Mouse (Mus musculus) thymus, adult 2 months (tissue): Measurements from ENCODE around the gene Olfr473. TPM values are rescaled to one million over a fixed set of nuclear protein-coding genes. Genes with fewer than 3 reads are reported as not detected.
"Not testable (repeated sequence)": the region's sequence is repeated elsewhere in the genome, so short reads cannot be mapped to it uniquely, and the experiment has no call there.

Experiments
- DNase-seq: peaks from one replicate; pipeline ENCODE4 v3.0.0; 2021
- H3K27ac ChIP-seq: fragments of 200-500 bp; 2 replicates; pipeline ENCODE4 v1.5.1; 2012; ENCODE audit warnings: low read length, control low read depth; ENCODE audit not compliant: control insufficient read depth, insufficient read depth
- H3K27me3 ChIP-seq: fragments of 200-500 bp; 2 replicates; pipeline ENCODE4 v1.6.1; 2012; ENCODE audit warnings: mild to moderate bottlenecking, low read length, moderate library complexity, mixed read lengths; ENCODE audit not compliant: control insufficient read depth, insufficient read depth
- H3K36me3 ChIP-seq: fragments of 200-500 bp; 2 replicates; pipeline ENCODE4 v1.6.1; 2012; ENCODE audit warnings: mild to moderate bottlenecking, low read length, moderate library complexity; ENCODE audit not compliant: control insufficient read depth, insufficient read depth
- H3K4me1 ChIP-seq: fragments of 200-500 bp; replicated peaks from 2 replicates; pipeline ENCODE4 v1.6.1; 2012; ENCODE audit warnings: low read length; ENCODE audit not compliant: control insufficient read depth, insufficient read depth
- H3K4me3 ChIP-seq: fragments of 200-500 bp; 2 replicates; pipeline ENCODE4 v1.5.1; 2012; ENCODE audit warnings: mild to moderate bottlenecking, low read length, control low read depth, moderate library complexity; ENCODE audit not compliant: control insufficient read depth, insufficient read depth
- CTCF ChIP-seq: fragments of 200-500 bp; IDR thresholded peaks from 2 replicates; pipeline ENCODE4 v1.5.1; 2012; ENCODE audit warnings: mild to moderate bottlenecking, control low read depth, low read length, moderate library complexity, borderline replicate concordance; ENCODE audit not compliant: control insufficient read depth, poor library complexity, insufficient read depth; ENCODE audit errors: extremely low read depth
- POLR2A ChIP-seq: fragments of 200-500 bp; IDR thresholded peaks from 2 replicates; pipeline ENCODE4 v1.6.1; 2012; ENCODE audit warnings: mild to moderate bottlenecking, low read length, control low read depth, moderate library complexity; ENCODE audit not compliant: control insufficient read depth, poor library complexity, insufficient read depth; ENCODE audit errors: extremely low read depth
- WGBS: fragments of 180-500 bp; shearing (Covaris S2); methylation state at CpG from one replicate; pipeline ENCODE4 v1.1.7; 2018; 5-methylcytosine and 5-hydroxymethylcytosine counted together
- polyA plus RNA-seq: library from polyadenylated mRNA; depleted of rRNA; stranded (reverse); fragments of >200 nt; gene quantifications from 2 replicates; pipeline ENCODE4 v1.2.3, GENCODE M21; 2012; rRNA removed

The Olfr473 gene
- not detected in 2 replicates for polyA plus RNA-seq

GRCm38 (mm10) chr7:107930146-107930545 is at the start of gene Olfr473:
TSS of gene Olfr473 (plus strand) at chr7:107930446.
- H3K4me1 ChIP-seq = no peaks in the 10 kb centered on the region
- no peak for DNase-seq
- TF ChIP-seq CTCF (no peak), POLR2A (no peak)
- WGBS = 98% methylated on average over 1 of the region's 1 CpGs
- no peak within 1 kb of the TSS for H3K4me3 ChIP-seq
- H3K27me3 ChIP-seq = no peaks in the 10 kb centered on the region
- no peak within 1 kb of the TSS for H3K27ac ChIP-seq
- H3K36me3 ChIP-seq = no peaks in the 10 kb centered on the region

- H3K27me3 ChIP-seq = no peaks in the 10 kb centered on the region
- no peak within 1 kb of the TSS for H3K4me3 ChIP-seq
- no peaks in the 10 kb centered on the region for H3K4me1 ChIP-seq
- H3K36me3 ChIP-seq = no peaks in the 10 kb centered on the region
- no peak for DNase-seq
- TF ChIP-seq POLR2A (no peak), CTCF (no peak)
- H3K27ac ChIP-seq = no peak within 1 kb of the TSS
Observed at GRCm38 (mm10) chr7:107897602-107898001, 32.6 kb upstream of the Olfr473 start, which contains the start of gene Olfr472. TSS of gene Olfr472 (plus strand) at chr7:107897902.

- not testable (repeated sequence) for DNase-seq, H3K4me3 ChIP-seq, H3K27ac ChIP-seq, H3K36me3 ChIP-seq, H3K27me3 ChIP-seq, H3K4me1 ChIP-seq
- WGBS = 97% methylated on average over 12 of the region's 12 CpGs
Observed at GRCm38 (mm10) chr7:107952539-107952938, 22.3 kb downstream of the Olfr473 start.

- H3K4me1 ChIP-seq = no peaks in the 10 kb centered on the region
- no peaks in the 10 kb centered on the region for H3K36me3 ChIP-seq
- 93% methylated on average over 1 of the region's 1 CpGs for WGBS
- H3K27me3 ChIP-seq = no peaks in the 10 kb centered on the region
- DNase-seq = no peak
- no peak within 1 kb of the TSS for H3K27ac ChIP-seq
- no peak for TF ChIP-seq CTCF
- no peak for TF ChIP-seq POLR2A
- no peak within 1 kb of the TSS for H3K4me3 ChIP-seq
Observed at GRCm38 (mm10) chr7:107954343-107954742, 24.1 kb downstream of the Olfr473 start, which contains the start of gene Olfr474. TSS of gene Olfr474 (plus strand) at chr7:107954643.

- no peak for TF ChIP-seq POLR2A
- no peak for TF ChIP-seq CTCF
- Histone ChIP-seq H3K4me1 (no peaks in the 10 kb centered on the region), H3K4me3 (no peak within 1 kb of the TSS), H3K27me3 (no peaks in the 10 kb centered on the region), H3K36me3 (no peaks in the 10 kb centered on the region), H3K27ac (no peak within 1 kb of the TSS)
- 50% methylated on average over 1 of the region's 1 CpGs for WGBS
- DNase-seq = no peak
Observed at GRCm38 (mm10) chr7:107964503-107964902, 34.3 kb downstream of the Olfr473 start, which contains the start of gene Olfr476. TSS of gene Olfr476 (plus strand) at chr7:107964803.

Other genes starting within 250 kb of the Olfr473 start
- 0.13 and 0.32 TPM in 2 replicates for gene Cyb5r2, start 172.4 kb upstream of the Olfr473 start, polyA plus RNA-seq
- gene Ovch2, start 129.2 kb upstream of the Olfr473 start, polyA plus RNA-seq = not detected in 2 replicates
- gene Olfr467, start 118.2 kb upstream of the Olfr473 start, polyA plus RNA-seq = not detected in 2 replicates
- not detected in 2 replicates for gene Olfr469, start 104.9 kb upstream of the Olfr473 start, polyA plus RNA-seq
- gene Olfr470, start 83.0 kb upstream of the Olfr473 start, polyA plus RNA-seq = not detected in 2 replicates
- gene Olfr472, start 32.5 kb upstream of the Olfr473 start, polyA plus RNA-seq = not detected in 2 replicates
- not detected in 2 replicates for gene Olfr474, start 24.2 kb downstream of the Olfr473 start, polyA plus RNA-seq
- not detected in 2 replicates for gene Olfr476, start 34.4 kb downstream of the Olfr473 start, polyA plus RNA-seq
- gene Olfr477, start 56.2 kb downstream of the Olfr473 start, polyA plus RNA-seq = not detected in 2 replicates
- gene Olfr478, start 103.5 kb downstream of the Olfr473 start, polyA plus RNA-seq = not detected in 2 replicates
- not detected in 2 replicates for gene Olfr479, start 120.2 kb downstream of the Olfr473 start, polyA plus RNA-seq
- not detected in 2 replicates for gene Olfr480, start 136.9 kb downstream of the Olfr473 start, polyA plus RNA-seq
- gene Olfr481, start 149.4 kb downstream of the Olfr473 start, polyA plus RNA-seq = not detected in 2 replicates
- gene Olfr482, start 167.1 kb downstream of the Olfr473 start, polyA plus RNA-seq = not detected in 2 replicates
- not detected in 2 replicates for gene Olfr483, start 170.4 kb downstream of the Olfr473 start, polyA plus RNA-seq
- not detected in 2 replicates for gene Olfr484, start 197.0 kb downstream of the Olfr473 start, polyA plus RNA-seq
- gene Olfr485, start 229.4 kb downstream of the Olfr473 start, polyA plus RNA-seq = not detected in 2 replicates
- gene Olfr486, start 242.3 kb downstream of the Olfr473 start, polyA plus RNA-seq = not detected in 2 replicates